Mouse (Mus musculus) adrenal gland, postnatal 25 days (tissue): ENCODE measurements around the gene Cdc6. TPM values are rescaled to one million over a fixed set of nuclear protein-coding genes. Genes with fewer than 3 reads are reported as not detected.
"Not testable (repeated sequence)": the region's sequence is repeated elsewhere in the genome, so short reads cannot be mapped to it uniquely, and the experiment has no call there.

Experiments
- DNase-seq: peaks from one replicate; pipeline ENCODE4 v3.0.0; 2021; ENCODE audit warnings: mixed read lengths
- total RNA-seq: library from RNA; stranded (reverse); gene quantifications from 2 replicates; pipeline ENCODE4 v1.2.3, GENCODE M21; 2021

Gene Cdc6
- total RNA-seq, 1 experiment from 2014 or later: 1.7 TPM

- DNase-seq: no peak
Measured at GRCm38 (mm10) chr11:98931513-98932292, 24.1 kb downstream of the Cdc6 start.

GRCm38 (mm10) chr11:98932293-98933091 lies 24.9 kb downstream of the Cdc6 start:
- no peak for DNase-seq

GRCm38 (mm10) chr11:98933151-98933550 lies 25.6 kb downstream of the Cdc6 start:
- peak; percentile 97 for DNase-seq

- not testable (repeated sequence) for DNase-seq
Measured at GRCm38 (mm10) chr11:98933847-98934246, 26.2 kb downstream of the Cdc6 start.

- no peak for DNase-seq
Measured at GRCm38 (mm10) chr11:98934367-98934766, 26.8 kb downstream of the Cdc6 start.

GRCm38 (mm10) chr11:98935123-98935522 lies 27.5 kb downstream of the Cdc6 start:
- no peak for DNase-seq

GRCm38 (mm10) chr11:98936170-98936569 lies 28.6 kb downstream of the Cdc6 start:
- peak; percentile 82 for DNase-seq

- no peak for DNase-seq
Measured at GRCm38 (mm10) chr11:98936606-98937409, 29.2 kb downstream of the Cdc6 start.

- peak; percentile 90 for DNase-seq
Measured at GRCm38 (mm10) chr11:98937410-98937913, 29.9 kb downstream of the Cdc6 start.

- DNase-seq: peak; percentile 63
Measured at GRCm38 (mm10) chr11:98937914-98938694, 30.5 kb downstream of the Cdc6 start.

- DNase-seq: no peak
Measured at GRCm38 (mm10) chr11:98938701-98939083, 31.1 kb downstream of the Cdc6 start.

GRCm38 (mm10) chr11:98939084-98939952 lies 31.7 kb downstream of the Cdc6 start:
- DNase-seq: no peak

- no peak for DNase-seq
Measured at GRCm38 (mm10) chr11:98939953-98940641, 32.5 kb downstream of the Cdc6 start.

GRCm38 (mm10) chr11:98940776-98941175 lies 33.2 kb downstream of the Cdc6 start:
- no peak for DNase-seq

- DNase-seq: peak; percentile 71
Measured at GRCm38 (mm10) chr11:98941341-98941825, 33.8 kb downstream of the Cdc6 start.

- DNase-seq: peak; percentile 62
Measured at GRCm38 (mm10) chr11:98941826-98942550, 34.4 kb downstream of the Cdc6 start.

- DNase-seq: no peak
Measured at GRCm38 (mm10) chr11:98942555-98942922, 34.9 kb downstream of the Cdc6 start.

- DNase-seq: peak; percentile 48
Measured at GRCm38 (mm10) chr11:98942923-98943641, 35.5 kb downstream of the Cdc6 start.
